Mouse (Mus musculus) MEL (cell line): ENCODE measurements around the gene Syk.

Experiments
- CHD1 ChIP-seq: IDR thresholded peaks from 2 replicates; pipeline ENCODE4 v1.6.1; 2012; ENCODE audit warnings: low read depth, mild to moderate bottlenecking, inconsistent platforms, low read length, improper control_type of control experiment
- CHD2 ChIP-seq: IDR thresholded peaks from 2 replicates; pipeline ENCODE4 v1.6.1; 2011; ENCODE audit warnings: low read length, improper control_type of control experiment
- CTCF ChIP-seq, 3 experiments: IDR thresholded peaks in 2 of 3; conservative IDR thresholded peaks in 1 of 3; 2 replicates each; pipeline ENCODE4 v1.5.1; 2011 to 2012; ENCODE audit warnings: low read length in 3 of 3, low read depth in 2 of 3, mild to moderate bottlenecking in 2 of 3, improper control_type of control experiment in 1 of 3, inconsistent platforms in 1 of 3, mixed read lengths in 1 of 3, moderate library complexity in 1 of 3; ENCODE audit not compliant: control insufficient read depth in 1 of 3, insufficient read depth in 1 of 3, poor library complexity in 1 of 3, severe bottlenecking in 1 of 3
- ELF1 ChIP-seq: IDR thresholded peaks from 2 replicates; pipeline ENCODE4 v1.6.1; 2014; ENCODE audit warnings: low read depth, mild to moderate bottlenecking, inconsistent platforms, low read length, improper control_type of control experiment, moderate library complexity
- EP300 ChIP-seq, 2 experiments: IDR thresholded peaks; 2 replicates each; pipeline ENCODE4 v1.6.1; 2011; ENCODE audit warnings: improper control_type of control experiment in 2 of 2, low read length in 2 of 2, low read depth in 1 of 2, mild to moderate bottlenecking in 1 of 2
- ETS1 ChIP-seq: IDR thresholded peaks from 2 replicates; pipeline ENCODE4 v1.6.1; 2012; ENCODE audit warnings: low read depth, mild to moderate bottlenecking, inconsistent platforms, low read length, improper control_type of control experiment, moderate library complexity
- MAFK ChIP-seq: IDR thresholded peaks from 2 replicates; pipeline ENCODE4 v1.6.1; 2011; ENCODE audit warnings: low read depth, mild to moderate bottlenecking, low read length, improper control_type of control experiment, borderline replicate concordance
- NRF1 ChIP-seq: IDR thresholded peaks from 2 replicates; pipeline ENCODE4 v1.6.1; 2014; ENCODE audit warnings: low read depth, mild to moderate bottlenecking, inconsistent platforms, low read length, improper control_type of control experiment, moderate library complexity; ENCODE audit not compliant: poor library complexity, insufficient read depth, severe bottlenecking
- POLR2A ChIP-seq, 2 experiments: IDR thresholded peaks; 2 replicates each; pipeline ENCODE4 v1.6.1; 2011 to 2012; ENCODE audit warnings: low read length in 2 of 2, mild to moderate bottlenecking in 2 of 2, control low read depth in 1 of 2, improper control_type of control experiment in 1 of 2, low read depth in 1 of 2, moderate library complexity in 1 of 2; ENCODE audit not compliant: control insufficient read depth in 1 of 2, insufficient read depth in 1 of 2, poor library complexity in 1 of 2
- TCF12 ChIP-seq: IDR thresholded peaks from 2 replicates; pipeline ENCODE4 v1.6.1; 2014; ENCODE audit warnings: low read depth, mild to moderate bottlenecking, inconsistent platforms, low read length, improper control_type of control experiment, moderate library complexity
- USF1 ChIP-seq: IDR thresholded peaks from 2 replicates; pipeline ENCODE4 v1.6.1; 2014; ENCODE audit warnings: low read depth, mild to moderate bottlenecking, inconsistent platforms, low read length, improper control_type of control experiment, moderate library complexity
- ZC3H11A ChIP-seq: IDR thresholded peaks from 2 replicates; pipeline ENCODE4 v1.6.1; 2012; ENCODE audit warnings: low read depth, mild to moderate bottlenecking, inconsistent platforms, low read length, improper control_type of control experiment
- ZKSCAN1 ChIP-seq: IDR thresholded peaks from 2 replicates; pipeline ENCODE4 v1.6.1; 2012; ENCODE audit warnings: low read depth, mild to moderate bottlenecking, inconsistent platforms, low read length, improper control_type of control experiment, moderate library complexity

DNA sequence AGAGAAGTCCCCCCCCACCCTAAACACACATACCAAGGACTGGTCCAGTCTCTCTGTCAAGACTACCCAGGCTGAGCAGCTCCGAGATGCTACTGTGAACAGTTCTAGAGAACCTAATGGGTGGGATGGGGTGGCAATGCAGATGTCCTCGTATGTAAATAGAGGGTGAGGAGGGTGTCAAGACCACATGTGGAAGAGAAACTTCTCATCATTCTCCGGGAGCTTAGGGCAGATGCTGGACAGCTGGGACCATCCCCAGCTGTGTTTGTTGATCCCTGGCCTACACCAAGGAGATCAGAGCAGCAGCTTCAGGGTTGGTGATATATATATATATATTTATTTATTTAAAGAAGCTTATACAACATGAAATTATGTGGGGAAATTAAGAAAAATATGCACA lies 22.0 kb downstream of the Syk start:
- no peak for TF ChIP-seq CTCF (IDR thresholded peaks at IDR 0.05 in 2 of 3, conservative IDR thresholded peaks at IDR 0.05 in 1 of 3; ENCODE audit: control insufficient read depth in 1 of 3, insufficient read depth in 1 of 3, low read depth in 2 of 3, low read length in 3 of 3, poor library complexity in 1 of 3, severe bottlenecking in 1 of 3)
- no peak for TF ChIP-seq USF1
- no peak for TF ChIP-seq TCF12
- no peak for TF ChIP-seq ZKSCAN1
- TF ChIP-seq NRF1 = no peak
- TF ChIP-seq ETS1 = no peak
- no peak for TF ChIP-seq CHD1
- TF ChIP-seq EP300 (IDR thresholded peaks at IDR 0.05; ENCODE audit: low read depth in 1 of 2, low read length in 2 of 2) = no peak
- no peak for TF ChIP-seq POLR2A (IDR thresholded peaks at IDR 0.05; ENCODE audit: control insufficient read depth in 1 of 2, insufficient read depth in 1 of 2, low read depth in 1 of 2, low read length in 2 of 2, poor library complexity in 1 of 2)
- TF ChIP-seq MAFK = no peak
- TF ChIP-seq CHD2 = no peak
- TF ChIP-seq ELF1 = no peak
- no peak for TF ChIP-seq ZC3H11A
